Mouse (Mus musculus) adipocyte (in vitro differentiated cells): ENCODE data around the gene Aoah.

Experiments used
- DNase-seq: peaks from one replicate; pipeline ENCODE4 v3.0.0-alpha.2; 2016; ENCODE audit warnings: low spot score

The Aoah gene

GRCm38 (mm10) chr13:20793901-20794300, at the start of gene Aoah:
Aoah (plus strand) TSS chr13:20794113.
- DNase-seq, result no peak

- no peak for DNase-seq
Measured at GRCm38 (mm10) chr13:20754843-20755242, 39.1 kb upstream of the Aoah start.

GRCm38 (mm10) chr13:20783648-20784047, 10.3 kb upstream of the Aoah start:
- no peak for DNase-seq

- DNase-seq, result no peak
Measured at GRCm38 (mm10) chr13:20784060-20784459, 9.9 kb upstream of the Aoah start.

- DNase-seq, result no peak
Measured at GRCm38 (mm10) chr13:20785960-20786359, 8.0 kb upstream of the Aoah start.

GRCm38 (mm10) chr13:20786825-20787245, 7.1 kb upstream of the Aoah start:
- DNase-seq, result no peak

- no peak for DNase-seq
Measured at GRCm38 (mm10) chr13:20787952-20788351, 6.0 kb upstream of the Aoah start.

GRCm38 (mm10) chr13:20796651-20797050, 2.7 kb downstream of the Aoah start:
- DNase-seq, result no peak

GRCm38 (mm10) chr13:20798536-20798935, 4.6 kb downstream of the Aoah start:
- DNase-seq, result no peak

GRCm38 (mm10) chr13:20799772-20800171, 5.9 kb downstream of the Aoah start:
- no peak for DNase-seq

- DNase-seq, result no peak
Measured at GRCm38 (mm10) chr13:20800569-20800968, 6.7 kb downstream of the Aoah start.

- DNase-seq, result no peak
Measured at GRCm38 (mm10) chr13:20811782-20812406, 18.0 kb downstream of the Aoah start.

- no peak for DNase-seq
Measured at GRCm38 (mm10) chr13:20816385-20816784, 22.5 kb downstream of the Aoah start.

- DNase-seq, result no peak
Measured at GRCm38 (mm10) chr13:20820712-20821328, 26.9 kb downstream of the Aoah start.

- DNase-seq, result no peak
Measured at GRCm38 (mm10) chr13:20828728-20829127, 34.8 kb downstream of the Aoah start.

GRCm38 (mm10) chr13:20829181-20829900, 35.4 kb downstream of the Aoah start:
- DNase-seq, result no peak

GRCm38 (mm10) chr13:20855893-20856292, 62.0 kb downstream of the Aoah start:
- no peak for DNase-seq

GRCm38 (mm10) chr13:20899372-20899771, 105.5 kb downstream of the Aoah start:
- no peak for DNase-seq

- no peak for DNase-seq
Measured at GRCm38 (mm10) chr13:20900396-20900971, 106.6 kb downstream of the Aoah start.

- DNase-seq, result no peak
Measured at GRCm38 (mm10) chr13:20900972-20901457, 107.1 kb downstream of the Aoah start.

- DNase-seq, result no peak
Measured at GRCm38 (mm10) chr13:20901634-20902135, 107.8 kb downstream of the Aoah start.

GRCm38 (mm10) chr13:20904118-20904517, 110.2 kb downstream of the Aoah start:
- no peak for DNase-seq

GRCm38 (mm10) chr13:20905195-20905594, 111.3 kb downstream of the Aoah start:
- no peak for DNase-seq
